Mouse (Mus musculus) cortical plate, adult 2 months (tissue): ENCODE results near the gene BC055324.

Experiments
- CTCF ChIP-seq: fragments of 200-500 bp; IDR thresholded peaks from 2 replicates; pipeline ENCODE4 v1.5.1; 2011; ENCODE audit warnings: mild to moderate bottlenecking, control low read depth, low read length; ENCODE audit not compliant: insufficient read depth; ENCODE audit errors: extremely low read depth
- POLR2A ChIP-seq: fragments of 200-500 bp; IDR thresholded peaks from 2 replicates; pipeline ENCODE4 v1.6.1; 2011; ENCODE audit warnings: mild to moderate bottlenecking, low read length, control low read depth; ENCODE audit not compliant: insufficient read depth; ENCODE audit errors: extremely low read depth

GRCm38 (mm10) chr1:163898291-163898764 lies 96.3 kb downstream of the BC055324 start:
- TF ChIP-seq CTCF (no peak), POLR2A (no peak)
